Mouse (Mus musculus) heart, postnatal 0 days (tissue): ENCODE results near the gene Fnbp4.

Source experiments
- CTCF ChIP-seq: IDR thresholded peaks from 2 replicates; pipeline ENCODE4 v1.5.1; 2016; ENCODE audit warnings: antibody characterized with exemption, control low read depth, low read depth
- EP300 ChIP-seq: IDR thresholded peaks from 2 replicates; pipeline ENCODE4 v1.6.1; 2016; ENCODE audit warnings: antibody characterized with exemption, low read depth

DNA sequence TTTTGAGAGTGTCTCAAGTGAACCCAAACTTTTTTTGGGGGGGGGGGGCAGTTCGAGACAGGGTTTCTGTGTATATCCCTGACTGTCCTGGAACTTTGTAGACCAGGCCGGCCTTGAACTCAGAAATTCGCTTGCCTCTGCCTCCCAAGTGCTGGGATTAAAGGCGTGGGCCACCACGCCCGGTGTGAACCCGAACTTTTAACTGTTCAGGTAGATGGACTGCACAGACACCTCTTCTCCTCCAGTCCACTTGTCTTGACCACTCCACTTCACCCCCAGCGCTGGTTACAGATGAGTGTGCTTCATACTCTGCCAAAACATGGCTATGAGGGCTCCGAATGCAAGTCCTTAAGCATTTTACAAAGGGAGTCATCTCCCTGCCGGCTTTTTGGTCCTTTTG lies 2.0 kb downstream of the Fnbp4 start:
- TF ChIP-seq CTCF = no peak
- TF ChIP-seq EP300 = no peak
